Mouse (Mus musculus) neural tube, embryonic 11.5 days (tissue): Measurements from ENCODE around the gene Amh. TPM values are rescaled to one million over a fixed set of nuclear protein-coding genes. Genes with fewer than 3 reads are reported as not detected.
"Not testable (repeated sequence)": the region's sequence is repeated elsewhere in the genome, so short reads cannot be mapped to it uniquely, and the experiment has no call there.

ENCODE experiments used
- ATAC-seq: fragments of 200-750 bp; cut with Nextera tagmentation; 2 replicates; pipeline ENCODE4 v1.8.0; 2017; ENCODE audit warnings: moderate number of reproducible peaks, mild to moderate bottlenecking, moderate TSS enrichment, moderate library complexity; ENCODE audit not compliant: insufficient read depth, low FRiP score, low TSS enrichment
- DNase-seq: peaks from one replicate; pipeline ENCODE4 v3.0.0-alpha.2; 2015; ENCODE audit warnings: low spot score
- H3K27ac ChIP-seq: fragments of 300-500 bp; sonication (generic); 2 replicates; pipeline ENCODE4 v1.5.1; 2014; ENCODE audit warnings: low read depth, mild to moderate bottlenecking, low read length
- H3K27me3 ChIP-seq: fragments of 300-500 bp; sonication (generic); 2 replicates; pipeline ENCODE4 v1.6.1; 2014; ENCODE audit warnings: mild to moderate bottlenecking, low read length, mixed read lengths; ENCODE audit not compliant: control insufficient read depth, insufficient read depth
- H3K36me3 ChIP-seq: fragments of 300-500 bp; sonication (generic); 2 replicates; pipeline ENCODE4 v1.6.1; 2014; ENCODE audit warnings: mild to moderate bottlenecking, low read length, moderate library complexity, mixed read lengths; ENCODE audit not compliant: control insufficient read depth, insufficient read depth
- H3K4me1 ChIP-seq: fragments of 300-500 bp; sonication (generic); 2 replicates; pipeline ENCODE4 v1.6.1; 2014; ENCODE audit warnings: low read length, mixed read lengths; ENCODE audit not compliant: control insufficient read depth, insufficient read depth
- H3K4me2 ChIP-seq: fragments of 300-500 bp; sonication (generic); 2 replicates; pipeline ENCODE4 v1.6.1; 2014; ENCODE audit warnings: low read depth, mild to moderate bottlenecking, moderate library complexity
- H3K4me3 ChIP-seq: fragments of 300-500 bp; sonication (generic); 2 replicates; pipeline ENCODE4 v1.5.1; 2014; ENCODE audit warnings: low read depth, low read length
- H3K9ac ChIP-seq: fragments of 300-500 bp; sonication (generic); 2 replicates; pipeline ENCODE4 v1.6.1; 2014; ENCODE audit warnings: mild to moderate bottlenecking, low read length
- H3K9me3 ChIP-seq: fragments of 300-500 bp; sonication (generic); 2 replicates; pipeline ENCODE4 v1.6.1; 2016; ENCODE audit warnings: low read length; ENCODE audit not compliant: control insufficient read depth
- WGBS: fragments of 180-500 bp; shearing (Covaris S2); extraction: QIAGEN DNeasy Blood & Tissue Kit; methylation state at CpG from one replicate; pipeline ENCODE4 v1.1.7; 2014; 5-methylcytosine and 5-hydroxymethylcytosine counted together
- polyA plus RNA-seq: library from polyadenylated mRNA; unstranded; fragments of >200 nt; fragmentation: Nextera tagmentation; extraction: Ambion mirVana; gene quantifications from 2 replicates; pipeline ENCODE4 v1.2.1, GENCODE M21; 2014

Amh gene
- polyA plus RNA-seq, 1 experiment from 2014 or later = not detected

DNA sequence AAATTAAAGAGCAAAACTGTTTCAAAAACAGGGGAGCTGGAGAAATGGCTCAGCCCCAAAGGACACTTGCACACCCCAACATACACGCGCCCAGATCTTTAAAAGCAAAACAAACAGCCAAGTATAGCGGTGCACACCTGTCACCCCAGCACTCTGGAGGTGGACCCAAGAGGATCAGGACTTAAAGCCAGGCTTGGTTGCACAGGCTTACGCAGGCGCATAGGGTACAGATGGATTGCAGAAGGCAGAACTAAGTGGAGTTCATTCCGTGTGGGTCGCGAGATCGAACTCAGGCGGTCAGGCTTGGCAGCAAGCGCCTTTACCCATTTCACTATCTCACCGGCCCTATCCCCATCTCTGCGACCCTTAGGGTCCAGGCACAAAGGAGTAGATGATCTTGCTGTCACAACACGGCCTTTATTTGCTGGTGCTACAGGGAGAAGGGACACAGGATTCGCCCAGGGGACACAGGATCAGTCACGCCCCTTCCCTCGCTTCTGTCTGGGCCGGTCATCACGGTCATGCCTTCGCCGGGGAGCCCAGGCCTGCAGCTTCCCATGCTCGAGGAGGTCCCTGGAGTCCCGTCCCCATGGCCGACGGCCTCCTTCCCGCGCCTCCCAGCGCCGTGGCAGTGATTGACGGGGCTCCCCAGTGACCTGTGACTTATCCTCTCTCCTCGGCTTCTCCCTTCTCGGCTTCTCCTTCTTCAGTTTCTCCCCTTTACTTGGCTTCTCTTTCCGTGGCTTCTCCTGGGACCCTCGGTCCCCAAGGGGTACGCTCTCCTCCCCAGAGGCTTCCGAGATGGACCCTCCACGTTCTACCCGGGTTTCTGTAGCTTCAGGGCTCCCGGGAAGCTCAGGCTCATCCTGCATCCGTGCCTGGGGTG, 3.3 kb downstream of the Amh start:
- peaks cover 21% of the 10 kb centered on the region for H3K27me3 ChIP-seq
- 16% methylated on average over 40 of the region's 40 CpGs for WGBS
- ATAC-seq (no peak), DNase-seq (peak; percentile 34)
- peak overlapping the region; percentile 32 for H3K4me2 ChIP-seq
- H3K27ac ChIP-seq = no peak overlapping the region
- H3K4me3 ChIP-seq = no peak overlapping the region
- peak overlapping the region; percentile 39 for H3K9ac ChIP-seq
- peaks cover 14% of the 10 kb centered on the region for H3K36me3 ChIP-seq
- H3K4me1 ChIP-seq = peaks cover 25% of the 10 kb centered on the region
- no peaks in the 10 kb centered on the region for H3K9me3 ChIP-seq

DNA sequence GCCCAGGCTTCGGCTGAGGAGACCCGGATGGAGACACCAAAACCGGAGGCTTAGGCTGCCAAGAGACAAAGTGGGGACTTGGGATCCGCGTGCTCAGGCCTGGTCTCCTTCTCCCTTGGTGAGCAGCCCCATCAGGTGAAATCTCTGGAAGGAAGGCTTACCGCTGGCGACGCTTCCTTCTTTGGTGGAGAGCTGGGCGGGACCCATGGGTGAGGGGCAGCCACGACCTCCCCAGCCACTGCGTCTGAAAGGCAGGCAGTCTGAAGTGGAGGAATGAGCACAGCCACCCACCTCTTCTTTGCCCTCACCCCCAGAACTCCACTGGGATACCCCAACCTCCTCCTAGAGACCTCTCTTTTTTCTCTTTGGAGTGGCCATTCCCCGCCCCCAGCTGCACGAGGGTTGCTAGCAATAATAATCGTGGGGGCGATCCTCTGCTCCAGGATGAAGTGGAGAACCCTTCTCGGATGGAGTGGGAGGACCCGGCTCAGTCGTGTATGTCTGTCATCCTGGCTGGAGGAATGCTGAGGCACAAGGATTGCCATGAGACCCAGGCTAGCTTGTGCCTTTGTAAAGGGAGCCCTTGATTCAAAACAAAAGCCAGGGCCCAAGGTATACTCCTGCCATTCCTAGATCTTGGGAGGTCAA, 4.1 kb downstream of the Amh start:
- peak overlapping the region; percentile 39 for H3K9ac ChIP-seq
- WGBS = 11% methylated on average over 18 of the region's 18 CpGs
- peak overlapping the region; percentile 32 for H3K4me2 ChIP-seq
- no peak overlapping the region for H3K27ac ChIP-seq
- no peaks in the 10 kb centered on the region for H3K9me3 ChIP-seq
- H3K36me3 ChIP-seq = peaks cover 6% of the 10 kb centered on the region
- H3K4me3 ChIP-seq = no peak overlapping the region
- no peak for ATAC-seq
- no peak for DNase-seq
- peaks cover 25% of the 10 kb centered on the region for H3K4me1 ChIP-seq
- peaks cover 21% of the 10 kb centered on the region for H3K27me3 ChIP-seq

GRCm38 (mm10) chr10:80810084-80810483, 5.0 kb downstream of the Amh start:
- Histone ChIP-seq H3K27me3 (peaks cover 21% of the 10 kb centered on the region), H3K9ac (no peak overlapping the region), H3K27ac (no peak overlapping the region), H3K4me2 (no peak overlapping the region), H3K9me3 (no peaks in the 10 kb centered on the region), H3K4me3 (no peak overlapping the region), H3K4me1 (peaks cover 25% of the 10 kb centered on the region), H3K36me3 (no peaks in the 10 kb centered on the region; the same call in 1 of the 2 replicates)
- no peak for DNase-seq
- WGBS = 6% methylated on average over 18 of the region's 20 CpGs
- no peak for ATAC-seq

- H3K4me3 ChIP-seq = no peak overlapping the region
- no peak overlapping the region for H3K4me2 ChIP-seq
- WGBS = 61% methylated on average over 5 of the region's 5 CpGs
- no peak overlapping the region for H3K27ac ChIP-seq
- H3K9ac ChIP-seq = no peak overlapping the region
- no peaks in the 10 kb centered on the region for H3K9me3 ChIP-seq
- no peak for DNase-seq
- no peak for ATAC-seq
- peaks cover 13% of the 10 kb centered on the region; the same call in 1 of the 2 replicates for H3K4me1 ChIP-seq
- no peaks in the 10 kb centered on the region for H3K36me3 ChIP-seq
- peaks cover 21% of the 10 kb centered on the region for H3K27me3 ChIP-seq
These were observed 7.5 kb downstream of the Amh start for GRCm38 (mm10) chr10:80812391-80813041.

DNA sequence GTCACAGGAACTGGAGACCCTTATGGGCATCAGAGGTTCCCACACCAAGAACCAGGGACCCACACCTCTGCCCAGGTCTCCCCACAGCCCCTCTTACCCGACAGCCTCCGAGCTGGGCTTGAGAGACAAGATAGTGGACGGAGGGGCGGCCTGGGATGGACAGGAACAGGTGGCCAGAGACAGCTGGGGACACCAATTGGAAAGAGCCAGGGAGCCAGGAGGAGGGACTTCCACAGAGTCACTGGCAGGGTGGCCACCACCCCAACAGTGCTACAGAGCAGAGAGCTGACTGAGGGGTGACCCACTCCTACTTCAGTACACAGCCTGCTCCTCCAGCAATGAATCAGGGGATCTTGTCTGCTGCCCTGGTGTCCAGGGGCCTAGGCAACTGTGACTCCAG, 8.3 kb downstream of the Amh start, which contains the start of gene Jsrp1:
Jsrp1 (minus strand) TSS at position 133 of the 400 bp plus-strand sequence.
- H3K27me3 ChIP-seq = peaks cover 17% of the 10 kb centered on the region
- H3K4me1 ChIP-seq = peaks cover 11% of the 10 kb centered on the region; the same call in 1 of the 2 replicates
- no peak for DNase-seq
- H3K4me2 ChIP-seq = no peak within 1 kb of the TSS
- 67% methylated on average over 4 of the region's 4 CpGs for WGBS
- no peak within 1 kb of the TSS for H3K4me3 ChIP-seq
- H3K36me3 ChIP-seq = no peaks in the 10 kb centered on the region
- ATAC-seq = no peak
- no peaks in the 10 kb centered on the region for H3K9me3 ChIP-seq
- H3K27ac ChIP-seq = no peak within 1 kb of the TSS
- H3K9ac ChIP-seq = no peak within 1 kb of the TSS

- H3K9ac ChIP-seq = no peak overlapping the region
- no peak overlapping the region for H3K4me2 ChIP-seq
- 74% methylated on average over 7 of the region's 7 CpGs for WGBS
- H3K4me3 ChIP-seq = no peak overlapping the region
- no peaks in the 10 kb centered on the region for H3K36me3 ChIP-seq
- no peak for ATAC-seq
- H3K9me3 ChIP-seq = no peaks in the 10 kb centered on the region
- no peak overlapping the region for H3K27ac ChIP-seq
- H3K4me1 ChIP-seq = peaks cover 3% of the 10 kb centered on the region; the same call in 1 of the 2 replicates
- peaks cover 7% of the 10 kb centered on the region; the same call in 1 of the 2 replicates for H3K27me3 ChIP-seq
- DNase-seq = no peak
These were observed 9.8 kb downstream of the Amh start for GRCm38 (mm10) chr10:80814800-80815199.

GRCm38 (mm10) chr10:80816303-80816702, 11.3 kb downstream of the Amh start:
- WGBS = 78% methylated on average over 3 of the region's 3 CpGs

GRCm38 (mm10) chr10:80817164-80817563, 12.1 kb downstream of the Amh start:
- no peak for DNase-seq
- no peaks in the 10 kb centered on the region for H3K4me1 ChIP-seq
- H3K4me2 ChIP-seq = no peak overlapping the region
- H3K9me3 ChIP-seq = no peaks in the 10 kb centered on the region
- no peaks in the 10 kb centered on the region for H3K27me3 ChIP-seq
- no peak overlapping the region for H3K4me3 ChIP-seq
- 69% methylated on average over 2 of the region's 2 CpGs for WGBS
- H3K9ac ChIP-seq = no peak overlapping the region
- ATAC-seq = no peak
- no peaks in the 10 kb centered on the region for H3K36me3 ChIP-seq
- H3K27ac ChIP-seq = no peak overlapping the region

More at GRCm38 (mm10) chr10:80816303-80816702, 11.3 kb downstream of the Amh start:
- not testable (repeated sequence) for DNase-seq, H3K36me3 ChIP-seq, H3K9me3 ChIP-seq, H3K4me3 ChIP-seq, H3K4me2 ChIP-seq, H3K4me1 ChIP-seq, ATAC-seq, H3K27me3 ChIP-seq, H3K9ac ChIP-seq, H3K27ac ChIP-seq
